9 mouse cellular contexts compared by ENCODE assay signal in genomic region chr2:52979280-52979763, GRCm38 (mm10).
DNase-seq lines count a peak whose midpoint lies in the region; ATAC-seq lines count a peak whose summit lies in the region.
"Had no signal": no experiment of that assay in that cellular context is flagged by ENCODE, and none has a peak within 500 bp of the region (broad histone marks: within the 10 kb centered on the region; RNA-seq: fewer than 3 reads in every experiment).

No protein-coding gene starts in this region.

- H3K4me2 ChIP-seq in hindbrain, embryonic 15.5 days, result no peak overlapping the region
- no peak overlapping the region for H3K4me2 ChIP-seq in hindbrain, embryonic 14.5 days (replicated peaks)
- H3K4me2 ChIP-seq in hindbrain, embryonic 16.5 days (ENCODE audit: low read length), result no peak overlapping the region
- H3K4me2 ChIP-seq in limb, embryonic 15.5 days, result no peak overlapping the region

- H3K4me1 ChIP-seq in hindbrain, embryonic 15.5 days (replicated peaks), result peaks cover 28% of the 10 kb centered on the region
- peaks cover 25% of the 10 kb centered on the region for H3K4me1 ChIP-seq in hindbrain, embryonic 14.5 days (replicated peaks; ENCODE audit: control insufficient read depth, insufficient read depth, low read length)
- H3K4me1 ChIP-seq in hindbrain, embryonic 16.5 days (ENCODE audit: control insufficient read depth, insufficient read depth, low read depth, low read length), result peaks cover 13% of the 10 kb centered on the region
- H3K4me1 ChIP-seq in limb, embryonic 15.5 days, result peaks cover 49% of the 10 kb centered on the region

- H3K9ac ChIP-seq in hindbrain, embryonic 15.5 days, result no peak overlapping the region
- H3K9ac ChIP-seq in hindbrain, embryonic 14.5 days, result no peak overlapping the region
- H3K9ac ChIP-seq in hindbrain, embryonic 16.5 days (ENCODE audit: low read depth, low read length), result no peak overlapping the region
- H3K9ac ChIP-seq in limb, embryonic 15.5 days, result no peak overlapping the region

- H3K27me3 ChIP-seq in hindbrain, embryonic 15.5 days, result no peaks in the 10 kb centered on the region
- no peaks in the 10 kb centered on the region for H3K27me3 ChIP-seq in hindbrain, embryonic 14.5 days (ENCODE audit: control insufficient read depth, insufficient read depth, low read length)
- H3K27me3 ChIP-seq in hindbrain, embryonic 16.5 days (replicated peaks; ENCODE audit: control insufficient read depth, insufficient read depth, low read length), result no peaks in the 10 kb centered on the region
- H3K27me3 ChIP-seq in limb, embryonic 15.5 days, result no peaks in the 10 kb centered on the region
- H3K27me3 ChIP-seq: Patski had no signal

- 37% methylated on average over 4 of the region's 4 CpGs for WGBS in hindbrain, embryonic 15.5 days
- WGBS in hindbrain, embryonic 14.5 days, result 49% methylated on average over 4 of the region's 4 CpGs
- 37% methylated on average over 4 of the region's 4 CpGs for WGBS in hindbrain, embryonic 16.5 days
- WGBS in limb, embryonic 15.5 days, result 22% methylated on average over 4 of the region's 4 CpGs

- no peak for DNase-seq in hindbrain, embryonic 14.5 days (ENCODE audit: low spot score)
- DNase-seq in ZHBTc4 (ENCODE audit: low read depth, low spot score), result peak; percentile 46
- no peak for DNase-seq in layer of hippocampus, postnatal 14 days (ENCODE audit: low spot score in 2 of 2)
- DNase-seq in left cerebral cortex, adult 9 months (ENCODE audit: low spot score in 2 of 2), result no peak

- peak overlapping the region; percentile 6; the same call in 1 of the 2 replicates for H3K27ac ChIP-seq in hindbrain, embryonic 15.5 days (replicated peaks)
- H3K27ac ChIP-seq in hindbrain, embryonic 14.5 days, result no peak overlapping the region
- no peak overlapping the region for H3K27ac ChIP-seq in hindbrain, embryonic 16.5 days (ENCODE audit: low read depth, low read length)
- peak overlapping the region; percentile 80; the same call in 1 of the 2 replicates for H3K27ac ChIP-seq in limb, embryonic 15.5 days

- ATAC-seq in hindbrain, embryonic 15.5 days (ENCODE audit: low FRiP score, low read depth), result no peak
- ATAC-seq in hindbrain, embryonic 14.5 days (ENCODE audit: low FRiP score), result no peak
- ATAC-seq in hindbrain, embryonic 16.5 days, result 0 out of 2 replicates have a peak, but pooled peaks have one; percentile 12
- ATAC-seq in limb, embryonic 15.5 days (ENCODE audit: insufficient number of reproducible peaks, low FRiP score, low TSS enrichment, low read depth), result no peak
- no peak; the same call in 1 of the 2 replicates for ATAC-seq in granulocyte monocyte progenitor cell, adult 5-6 weeks (replicated peaks; ENCODE audit: poor library complexity, severe bottlenecking)
- ATAC-seq: Patski had no signal

- no peaks in the 10 kb centered on the region for H3K36me3 ChIP-seq in hindbrain, embryonic 15.5 days
- H3K36me3 ChIP-seq in hindbrain, embryonic 14.5 days (replicated peaks; ENCODE audit: control insufficient read depth, insufficient read depth), result no peaks in the 10 kb centered on the region
- no peaks in the 10 kb centered on the region for H3K36me3 ChIP-seq in hindbrain, embryonic 16.5 days (ENCODE audit: control insufficient read depth, insufficient read depth, low read length)
- no peaks in the 10 kb centered on the region for H3K36me3 ChIP-seq in limb, embryonic 15.5 days

- H3K9me3 ChIP-seq in hindbrain, embryonic 15.5 days, result no peaks in the 10 kb centered on the region
- H3K9me3 ChIP-seq in hindbrain, embryonic 14.5 days (ENCODE audit: control insufficient read depth, low read length), result no peaks in the 10 kb centered on the region
- H3K9me3 ChIP-seq in hindbrain, embryonic 16.5 days (ENCODE audit: control insufficient read depth, low read length), result no peaks in the 10 kb centered on the region
- no peaks in the 10 kb centered on the region for H3K9me3 ChIP-seq in limb, embryonic 15.5 days

- H3K4me3 ChIP-seq in hindbrain, embryonic 15.5 days, result no peak overlapping the region
- no peak overlapping the region for H3K4me3 ChIP-seq in hindbrain, embryonic 14.5 days (replicated peaks; ENCODE audit: low read length)
- H3K4me3 ChIP-seq in hindbrain, embryonic 16.5 days (ENCODE audit: low read length), result no peak overlapping the region
- H3K4me3 ChIP-seq in limb, embryonic 15.5 days, result no peak overlapping the region

Comparison
In these comparisons a context has a peak if more than half of its experiments do, and no peak if none do; other contexts are left out.
1. H3K27ac ChIP-seq: peak in hindbrain, embryonic 15.5 days (single experiment) and limb, embryonic 15.5 days (single experiment); none in hindbrain, embryonic 14.5 days (single experiment) and hindbrain, embryonic 16.5 days (single experiment).